Mouse (Mus musculus) cortical plate, adult 2 months (tissue): Measurements from ENCODE around the gene Srrm4.

Experiments used
- CTCF ChIP-seq: fragments of 200-500 bp; IDR thresholded peaks from 2 replicates; pipeline ENCODE4 v1.5.1; 2011; ENCODE audit warnings: mild to moderate bottlenecking, control low read depth, low read length; ENCODE audit not compliant: insufficient read depth; ENCODE audit errors: extremely low read depth
- POLR2A ChIP-seq: fragments of 200-500 bp; IDR thresholded peaks from 2 replicates; pipeline ENCODE4 v1.6.1; 2011; ENCODE audit warnings: mild to moderate bottlenecking, low read length, control low read depth; ENCODE audit not compliant: insufficient read depth; ENCODE audit errors: extremely low read depth

- TF ChIP-seq POLR2A: no peak
- no peak for TF ChIP-seq CTCF
Observed at GRCm38 (mm10) chr5:116426701-116427100, 164.9 kb downstream of the Srrm4 start.
